ENCODE assay signal across 20 mouse cellular contexts in the genomic region with DNA sequence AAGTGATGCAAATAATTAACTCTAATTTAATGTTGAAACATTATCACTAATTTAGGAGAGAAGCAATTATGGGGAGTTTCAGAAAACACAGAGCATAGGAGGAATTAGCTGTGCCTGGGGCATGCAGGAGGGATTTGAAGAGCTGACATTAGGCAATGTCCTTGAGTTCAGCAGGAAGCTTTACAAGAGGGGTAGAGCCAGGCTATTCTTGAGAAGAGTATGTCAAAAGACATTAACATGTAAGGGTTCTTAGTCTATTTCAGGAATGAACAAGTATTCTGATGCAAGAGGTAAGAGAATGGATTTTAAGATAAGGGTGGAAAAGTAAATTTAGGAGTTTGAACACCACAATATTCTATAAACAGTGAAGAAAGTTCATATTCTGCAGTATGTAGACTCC.
"Had no signal": no experiment of that assay in that cellular context is flagged by ENCODE, and none has a peak within 500 bp of the region (broad histone marks: within the 10 kb centered on the region; RNA-seq: fewer than 3 reads in every experiment).

No protein-coding gene starts in this region.

- H3K27ac ChIP-seq: limb, embryonic 10.5 days; limb, embryonic 13.5 days; liver, embryonic 12.5 days; liver, embryonic 15.5 days; midbrain, embryonic 15.5 days; neural tube, embryonic 12.5 days; neural tube, embryonic 15.5 days; stomach, embryonic 15.5 days had no signal

- H3K4me2 ChIP-seq: limb, embryonic 13.5 days; liver, embryonic 12.5 days; liver, embryonic 15.5 days; midbrain, embryonic 11.5 days; midbrain, embryonic 15.5 days; neural tube, embryonic 12.5 days; neural tube, embryonic 15.5 days; stomach, embryonic 15.5 days had no signal

- H3K9ac ChIP-seq: limb, embryonic 13.5 days; liver, embryonic 12.5 days; liver, embryonic 15.5 days; midbrain, embryonic 15.5 days; neural tube, embryonic 12.5 days; neural tube, embryonic 15.5 days; stomach, embryonic 15.5 days had no signal

- H3K4me1 ChIP-seq: limb, embryonic 10.5 days; limb, embryonic 13.5 days; liver, embryonic 12.5 days; liver, embryonic 15.5 days; midbrain, embryonic 15.5 days; neural tube, embryonic 12.5 days; neural tube, embryonic 15.5 days; stomach, embryonic 15.5 days had no signal

- ATAC-seq: inflammation-experienced regulatory T-cells, adult 6 months; intestine, embryonic 16.5 days; liver, embryonic 12.5 days; midbrain, embryonic 15.5 days had no signal

- H3K9me3 ChIP-seq: limb, embryonic 10.5 days; limb, embryonic 13.5 days; liver, embryonic 12.5 days; liver, embryonic 15.5 days; midbrain, embryonic 15.5 days; neural tube, embryonic 12.5 days; neural tube, embryonic 15.5 days; stomach, embryonic 15.5 days had no signal

- H3K27me3 ChIP-seq: limb, embryonic 13.5 days; liver, embryonic 12.5 days; liver, embryonic 15.5 days; midbrain, embryonic 15.5 days; neural tube, embryonic 12.5 days; neural tube, embryonic 15.5 days; stomach, embryonic 15.5 days had no signal

- DNase-seq: kidney, adult 18-20 months; kidney, adult 9 months; kidney, postnatal 14 days; kidney, postnatal 4 days; liver; right cerebral cortex, adult 18-20 months; right cerebral cortex, postnatal 14 days; spleen, adult 18-20 months; thymus, postnatal 25 days had no signal

- H3K36me3 ChIP-seq: limb, embryonic 10.5 days; limb, embryonic 13.5 days; liver, embryonic 12.5 days; liver, embryonic 15.5 days; midbrain, embryonic 15.5 days; neural tube, embryonic 12.5 days; neural tube, embryonic 15.5 days; stomach, embryonic 15.5 days had no signal

- H3K4me3 ChIP-seq: limb, embryonic 10.5 days; limb, embryonic 13.5 days; liver, embryonic 12.5 days; liver, embryonic 15.5 days; midbrain, embryonic 15.5 days; neural tube, embryonic 12.5 days; neural tube, embryonic 15.5 days; stomach, embryonic 15.5 days had no signal
